Mouse (Mus musculus): ENCODE measurements around the gene Acbd5. TPM values are rescaled to one million over a fixed set of nuclear protein-coding genes. Genes with fewer than 3 reads are reported as not detected.
A peak's percentile ranks its signal among the peaks of the same experiment; 100 is the strongest.

Gene Acbd5
- total and polyA plus RNA-seq, 3 experiments: 12.1 to 82.5 (median 79.4) TPM

GRCm38 (mm10) chr2:23068894-23069744 lies 1.2 kb downstream of the Acbd5 start:
- peak; percentile 98 for DNase-seq

- no peak for DNase-seq
Measured at GRCm38 (mm10) chr2:23070491-23070890, 2.5 kb downstream of the Acbd5 start.

- DNase-seq: peak; percentile 46
Measured at GRCm38 (mm10) chr2:23071406-23071805, 3.4 kb downstream of the Acbd5 start.

GRCm38 (mm10) chr2:23075846-23076245 lies 7.9 kb downstream of the Acbd5 start:
- DNase-seq: peak; percentile 24

- no peak for DNase-seq
Measured at GRCm38 (mm10) chr2:23076783-23077182, 8.8 kb downstream of the Acbd5 start.

GRCm38 (mm10) chr2:23077693-23078092 lies 9.7 kb downstream of the Acbd5 start:
- DNase-seq: no peak

GRCm38 (mm10) chr2:23078588-23078987 lies 10.6 kb downstream of the Acbd5 start:
- DNase-seq: no peak

- DNase-seq: no peak
Measured at GRCm38 (mm10) chr2:23084540-23084939, 16.6 kb downstream of the Acbd5 start.

- DNase-seq: no peak
Measured at GRCm38 (mm10) chr2:23092216-23092615, 24.2 kb downstream of the Acbd5 start.

GRCm38 (mm10) chr2:23097028-23097427 lies 29.1 kb downstream of the Acbd5 start:
- DNase-seq: no peak

GRCm38 (mm10) chr2:23102266-23102665 lies 34.3 kb downstream of the Acbd5 start:
- no peak for DNase-seq

GRCm38 (mm10) chr2:23119573-23119972 lies 51.6 kb downstream of the Acbd5 start:
- DNase-seq: no peak

- no peak for DNase-seq
Measured at GRCm38 (mm10) chr2:23155199-23155621, 87.2 kb downstream of the Acbd5 start.

- DNase-seq: peak; percentile 98
Measured at GRCm38 (mm10) chr2:23155777-23156607, 88.0 kb downstream of the Acbd5 start, which contains the start of the genes Mastl and Yme1l1. Mastl (minus strand) TSS chr2:23156024. Yme1l1 (plus strand) TSS chr2:23156369.

- no peak for DNase-seq
Measured at GRCm38 (mm10) chr2:23156608-23157081, 88.7 kb downstream of the Acbd5 start.

Other genes with a start within 250 kb of the Acbd5 start
- 10 to 100 TPM in 1 of 2 experiments, 1 to 10 TPM in 1; 8.6 to 10.6 TPM for gene Pdss1, start 172.6 kb upstream of the Acbd5 start, total RNA-seq (2021)
- gene Pdss1, start 172.6 kb upstream of the Acbd5 start, polyA plus RNA-seq (2012; rRNA removed): 3.3 and 5.0 TPM in 2 replicates
- gene Abi1, start 27.9 kb upstream of the Acbd5 start, total RNA-seq (2021): 10 to 100 TPM; 64.9 to 91.1 TPM
- 71.4 and 90.6 TPM in 2 replicates for gene Abi1, start 27.9 kb upstream of the Acbd5 start, polyA plus RNA-seq (2012; rRNA removed)
- under 1 TPM; 0.55 to 0.97 TPM for gene Mastl, start 87.9 kb downstream of the Acbd5 start, total RNA-seq (2021)
- 0.09 TPM in 1 of 2 replicates, not detected in the other for gene Mastl, start 87.9 kb downstream of the Acbd5 start, polyA plus RNA-seq (2012; rRNA removed)
- 100 to 1,000 TPM in 1 of 2 experiments, 10 to 100 TPM in 1; 94.5 to 124 TPM for gene Yme1l1, start 88.2 kb downstream of the Acbd5 start, total RNA-seq (2021)
- 0.75 and 1.1 TPM in 2 replicates for gene Yme1l1, start 88.2 kb downstream of the Acbd5 start, polyA plus RNA-seq (2012; rRNA removed)
- gene 4931423N10Rik, start 139.3 kb downstream of the Acbd5 start, total RNA-seq (2021): not detected
- not detected in 2 replicates for gene 4931423N10Rik, start 139.3 kb downstream of the Acbd5 start, polyA plus RNA-seq (2012; rRNA removed)

Measured in adrenal gland, adult 2 months (tissue).